Mouse (Mus musculus): Measurements from ENCODE around the gene Ap1s3. TPM values are rescaled to one million over a fixed set of nuclear protein-coding genes. Genes with fewer than 3 reads are reported as not detected.

Gene Ap1s3
- polyA plus RNA-seq, 3 experiments from 2014 or later: 1.8 to 3.5 (median 3.0) TPM

GRCm38 (mm10) chr1:79589971-79590763 is 81.6 kb downstream of the Ap1s3 start:
- no peak for ATAC-seq

GRCm38 (mm10) chr1:79589424-79589823 is 82.3 kb downstream of the Ap1s3 start:
- no peak for ATAC-seq

GRCm38 (mm10) chr1:79581136-79581679 is 90.6 kb downstream of the Ap1s3 start:
- ATAC-seq: peak; percentile 99

GRCm38 (mm10) chr1:79577357-79577756 is 94.4 kb downstream of the Ap1s3 start:
- ATAC-seq: no peak

- ATAC-seq: peak; percentile 77
Observed at GRCm38 (mm10) chr1:79571912-79572311, 99.9 kb downstream of the Ap1s3 start.

GRCm38 (mm10) chr1:79571126-79571525 is 100.6 kb downstream of the Ap1s3 start:
- ATAC-seq: no peak

GRCm38 (mm10) chr1:79561186-79561585 is 110.6 kb downstream of the Ap1s3 start:
- peak; percentile 92 for ATAC-seq

Other genes with a start within 250 kb of the Ap1s3 start
- not detected for gene Scg2, start 231.9 kb downstream of the Ap1s3 start, polyA plus RNA-seq (2017; shearing (Covaris generic))
- gene Mrpl44, start 104.0 kb upstream of the Ap1s3 start, polyA plus RNA-seq (2017; shearing (Covaris generic)): 10 to 100 TPM; 57.9 to 59.8 (median 59.5) TPM
- 10 to 100 TPM; 20.1 to 33.5 (median 22.2) TPM for gene Wdfy1, start 104.2 kb upstream of the Ap1s3 start, polyA plus RNA-seq (2017; shearing (Covaris generic))
- gene Serpine2, start 189.2 kb upstream of the Ap1s3 start, polyA plus RNA-seq (2017; shearing (Covaris generic)): 1 to 10 TPM in 1 of 3 experiments, under 1 TPM in 1, not detected in 1; 0.61 to 7.7 TPM